Mouse (Mus musculus) retina, postnatal 7 days (tissue): Measurements from ENCODE around the gene Eno1.

Experiments used
- DNase-seq: peaks from one replicate; pipeline ENCODE4 v3.0.0-alpha.2; 2012; ENCODE audit warnings: low read depth, low spot score

Gene Eno1

DNA sequence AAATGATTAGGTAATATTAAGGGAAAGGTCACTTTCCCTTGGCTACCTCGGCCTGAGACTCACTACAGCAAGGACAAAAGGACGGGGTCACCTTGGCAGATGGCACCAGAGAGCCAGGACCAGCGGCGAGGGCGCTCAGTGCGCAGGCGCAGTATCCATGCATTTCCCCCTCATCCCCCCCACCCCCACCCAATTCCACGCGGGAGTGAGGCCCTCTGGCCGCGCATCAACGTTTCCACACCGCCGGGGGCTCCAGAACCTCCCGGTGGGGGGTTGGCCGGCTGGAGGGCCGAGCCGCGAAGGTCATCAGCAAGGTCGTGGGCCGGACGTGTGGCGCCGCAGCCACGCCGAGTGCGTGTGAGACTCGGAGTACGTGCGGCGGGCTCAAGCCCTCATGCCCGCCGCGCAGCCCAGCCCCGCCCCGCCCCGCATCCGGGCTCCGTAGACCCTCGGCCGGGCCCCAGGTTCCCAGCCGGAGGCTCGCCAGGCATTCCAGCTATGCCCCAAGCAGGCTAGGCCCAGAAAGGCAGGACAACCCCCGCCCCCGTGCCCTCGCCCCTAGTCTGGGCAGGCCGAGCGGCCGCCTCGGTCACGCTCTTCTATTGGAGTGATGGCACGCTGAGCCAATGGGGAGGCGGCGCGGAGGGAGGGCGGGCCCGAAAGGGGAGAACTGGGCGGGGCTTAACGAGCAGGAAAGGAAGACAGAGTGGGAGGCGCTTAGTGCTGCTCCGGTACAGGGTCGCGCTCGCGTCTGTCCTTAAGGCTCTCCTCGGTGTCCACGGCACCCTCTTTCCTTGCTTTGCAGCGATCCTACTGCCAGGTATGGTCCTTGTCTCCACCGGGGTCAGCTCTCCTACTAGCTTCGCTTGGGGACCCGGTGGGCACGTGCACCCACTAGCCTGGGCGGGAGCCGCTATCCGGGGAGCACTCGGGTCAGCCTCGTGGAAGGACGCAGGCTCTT, at the start of gene Eno1:
Gene Eno1, plus strand, starts transcription at position 201 of the 961 bp plus-strand sequence.
- peak; percentile 98 for DNase-seq

DNA sequence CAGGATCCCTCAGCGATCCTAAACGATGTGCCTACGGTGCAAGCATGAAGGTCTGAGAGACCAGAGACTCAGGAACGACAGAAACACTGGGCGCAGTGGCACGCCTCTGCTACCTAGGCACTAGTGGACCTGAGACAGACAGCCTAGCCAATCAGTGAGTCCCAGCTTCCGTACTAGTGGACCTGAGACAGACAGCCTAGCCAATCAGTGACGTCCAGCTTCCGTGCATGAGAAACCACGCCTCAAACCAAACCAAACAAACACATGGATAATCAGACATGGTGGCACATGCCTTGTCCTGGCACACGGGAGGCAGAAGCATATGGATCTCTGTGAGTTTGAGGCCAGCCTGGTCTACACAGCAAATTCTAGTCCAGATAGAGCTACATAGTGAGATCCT, 48.3 kb upstream of the Eno1 start:
- no peak for DNase-seq

DNA sequence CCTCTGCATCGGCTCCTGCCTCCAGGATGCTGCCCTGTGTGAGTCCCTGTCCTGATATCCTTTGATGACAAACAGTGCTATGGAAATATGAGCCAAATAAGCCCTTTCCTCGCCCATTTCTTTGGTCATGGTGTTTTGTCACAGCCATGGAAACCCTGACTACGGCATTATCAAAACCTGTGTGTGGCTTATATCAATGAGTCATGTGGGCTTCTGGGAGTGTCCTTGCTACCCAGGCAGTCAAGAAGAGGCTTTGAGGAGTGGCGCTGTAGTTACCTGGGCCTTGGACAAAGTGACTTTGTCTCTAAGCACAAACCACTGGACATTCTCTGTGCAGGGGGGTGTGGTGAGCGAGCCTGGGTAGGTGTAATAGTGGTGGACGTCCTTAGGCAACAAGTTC, 44.3 kb upstream of the Eno1 start:
- DNase-seq, result no peak

DNA sequence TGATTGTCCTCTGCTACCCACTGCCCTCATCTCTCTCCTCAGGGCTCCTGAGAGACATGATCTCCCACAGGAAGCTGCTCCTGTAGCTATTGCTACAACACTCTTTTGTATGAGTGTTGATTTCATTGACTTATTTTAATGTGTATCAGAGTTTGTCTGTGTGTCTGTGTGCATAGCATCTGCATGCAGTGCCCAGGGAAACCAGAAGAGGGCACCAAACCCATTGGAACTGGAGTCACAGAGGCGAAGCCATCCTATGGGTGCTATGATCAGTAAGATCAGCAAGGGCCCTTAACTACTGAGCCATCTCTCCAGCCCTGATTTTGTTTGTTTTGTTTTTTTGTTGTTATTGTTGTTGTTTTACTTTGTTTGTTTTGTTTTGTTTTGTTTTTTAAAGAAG, 42.6 kb upstream of the Eno1 start:
- peak; percentile 47 for DNase-seq

DNA sequence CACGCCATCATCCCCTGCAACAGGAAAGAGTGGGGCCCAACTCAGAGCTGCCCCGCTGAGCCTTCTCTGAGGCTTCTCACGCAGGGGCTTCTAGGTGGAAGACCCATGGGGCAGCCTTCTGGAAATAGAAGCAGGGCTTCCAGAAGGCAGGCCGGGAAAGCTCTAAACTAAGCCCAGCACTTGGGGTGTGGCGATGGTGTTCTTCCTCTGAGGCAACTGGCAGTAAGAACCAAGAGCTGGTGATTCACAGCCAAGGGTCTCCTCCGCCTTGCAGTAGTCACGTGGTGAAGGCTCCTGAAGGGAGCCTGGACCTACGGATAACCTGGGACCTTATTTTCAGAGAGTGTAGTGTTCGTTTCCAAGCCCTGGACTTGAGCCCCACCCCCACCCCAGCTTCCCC, 38.3 kb upstream of the Eno1 start:
- no peak for DNase-seq

DNA sequence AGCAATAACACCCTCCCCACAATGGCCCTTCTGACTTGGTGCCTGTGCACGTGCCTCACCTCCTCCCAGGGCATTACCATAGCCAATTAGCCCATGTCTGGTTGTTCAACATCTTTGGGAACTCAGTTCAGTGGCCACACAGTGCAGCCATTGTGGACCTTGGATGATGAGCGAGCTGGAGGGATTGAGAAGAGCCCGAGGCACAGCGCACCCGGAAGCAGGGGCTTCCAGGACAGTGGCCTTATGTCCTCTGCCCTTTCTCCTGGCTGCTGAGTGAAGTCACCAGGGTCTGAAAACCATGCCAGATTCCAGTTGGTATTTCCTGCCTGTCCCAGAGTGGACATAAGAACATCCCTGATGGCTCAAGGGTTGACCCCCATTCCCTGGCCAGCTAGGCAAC, 35.3 kb upstream of the Eno1 start, which contains the start of gene Car6:
Gene Car6, minus strand, starts transcription at position 101 of the 400 bp plus-strand sequence.
- DNase-seq, result no peak

DNA sequence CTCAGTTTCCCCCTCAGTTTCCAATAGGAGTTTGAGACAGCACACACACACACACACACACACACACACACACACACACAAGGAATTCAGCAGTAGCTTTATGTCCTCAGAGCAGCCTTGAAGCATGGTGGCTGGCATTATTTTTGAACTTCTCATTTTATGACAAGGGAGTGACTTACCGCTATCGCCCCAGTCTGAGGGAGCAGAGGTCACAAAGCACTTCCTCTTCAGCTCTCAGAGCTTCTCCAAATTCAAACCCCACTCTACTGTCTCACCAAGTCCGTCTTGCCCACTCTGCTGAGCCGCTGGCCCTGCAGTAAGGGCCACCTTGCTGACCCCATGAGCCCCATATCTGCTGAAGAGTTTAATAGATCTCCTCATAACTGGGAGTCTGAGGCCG, 33.8 kb upstream of the Eno1 start:
- DNase-seq, result no peak

DNA sequence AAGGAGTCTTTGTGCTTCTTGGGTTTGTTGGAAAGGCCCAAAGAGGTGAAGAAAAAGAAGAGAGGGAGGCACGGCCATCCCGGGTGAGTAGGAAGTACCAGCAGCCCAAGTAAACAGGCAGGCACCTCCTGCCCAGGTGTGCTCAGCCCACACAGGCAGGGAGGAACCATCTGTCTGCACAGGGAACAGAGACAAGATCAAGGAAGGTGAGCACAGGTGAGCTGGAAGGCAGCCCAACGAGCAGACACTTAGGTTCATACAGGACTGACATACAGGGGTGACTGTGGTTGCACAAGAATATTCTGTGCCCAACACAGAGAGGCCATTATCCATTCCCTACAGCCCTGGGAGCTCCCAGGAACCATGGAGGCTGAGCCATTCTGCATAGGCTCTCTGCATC, 31.6 kb upstream of the Eno1 start:
- no peak for DNase-seq

DNA sequence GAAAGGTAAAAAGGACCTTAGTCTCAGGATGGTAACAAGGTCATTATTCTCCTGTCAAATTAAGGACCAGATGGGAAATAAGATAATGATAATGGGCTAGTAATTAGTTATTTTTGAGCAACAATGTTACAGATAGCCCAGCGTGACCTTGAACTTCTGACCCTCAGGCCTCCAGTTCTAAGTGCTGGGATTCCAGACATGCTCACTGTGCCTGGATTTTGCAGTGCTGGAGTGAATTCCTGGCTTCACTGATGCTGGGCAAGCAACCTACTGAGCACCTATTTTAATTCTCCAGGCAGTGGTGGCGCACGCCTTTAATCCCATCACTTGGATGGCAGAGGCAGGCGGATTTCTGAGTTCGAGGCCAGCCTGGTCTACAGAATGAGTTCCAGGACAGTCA, 26.8 kb upstream of the Eno1 start:
- DNase-seq, result no peak

DNA sequence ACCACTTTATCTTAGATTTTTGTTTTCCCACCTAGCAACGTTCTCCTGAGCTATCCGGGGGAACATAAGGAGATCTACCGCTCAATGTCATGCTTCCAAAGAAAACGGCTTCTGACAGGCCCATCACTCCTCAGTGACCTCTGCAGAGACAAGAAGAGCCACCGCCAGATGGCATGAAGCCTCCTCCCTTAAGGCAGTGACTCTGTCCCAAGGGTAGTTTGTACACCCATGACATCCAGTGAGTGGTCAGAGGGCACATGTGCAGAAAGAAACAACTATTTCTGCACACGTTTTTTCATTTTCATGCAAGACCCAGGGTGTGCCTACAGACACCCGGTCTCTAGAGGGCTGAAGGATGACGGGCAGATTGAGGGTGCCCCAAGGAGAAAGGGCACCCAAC, 26.2 kb upstream of the Eno1 start:
- no peak for DNase-seq

DNA sequence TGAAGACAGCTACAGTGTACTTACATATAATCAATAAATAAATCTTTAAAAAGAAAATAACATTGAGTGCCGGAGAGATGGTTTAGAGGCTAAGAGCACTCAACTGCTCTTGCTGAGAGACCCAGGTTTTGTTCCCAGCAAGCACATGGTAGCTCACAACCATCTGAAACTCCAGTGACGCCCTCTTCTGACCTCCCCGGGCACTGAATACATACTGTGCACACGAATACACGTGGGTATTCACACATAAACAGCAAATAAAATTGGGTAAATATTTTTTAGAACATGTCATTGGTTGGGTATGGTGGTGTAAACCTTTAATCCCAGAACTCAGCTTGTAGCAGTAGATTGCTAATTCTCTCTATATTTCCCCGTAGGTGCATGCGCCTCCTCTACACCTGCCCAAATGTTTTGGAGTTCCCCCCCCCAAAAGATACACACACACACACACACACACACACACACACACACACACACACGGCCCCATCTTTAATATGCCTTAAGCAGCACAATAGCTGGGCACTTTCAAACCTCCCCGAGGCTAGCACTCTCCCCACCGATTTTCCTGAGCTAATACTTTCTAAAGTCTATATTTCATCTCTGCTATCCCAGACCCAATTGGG, 24.5 kb upstream of the Eno1 start:
- DNase-seq, result no peak

DNA sequence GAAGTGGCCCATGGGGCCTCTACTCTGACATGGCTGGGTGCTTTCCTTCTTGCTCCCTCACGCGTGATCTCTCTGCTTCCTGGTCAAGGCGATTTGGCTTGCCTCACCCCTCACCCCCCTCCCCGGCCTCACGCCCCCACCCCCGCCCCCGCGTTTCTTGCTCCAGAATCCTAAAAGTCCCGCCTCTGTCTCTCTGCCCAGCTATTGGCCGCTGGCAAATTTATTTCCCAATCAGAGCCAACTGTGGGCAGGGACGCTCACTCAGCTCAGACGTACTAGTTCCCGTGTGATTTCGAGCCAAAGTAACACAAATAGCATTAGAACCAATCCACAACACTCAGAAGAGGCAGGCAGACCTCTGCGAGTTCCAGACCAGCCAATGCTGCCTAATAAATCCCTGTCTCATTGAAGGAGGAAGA, 24.0 kb upstream of the Eno1 start:
- DNase-seq, result no peak

DNA sequence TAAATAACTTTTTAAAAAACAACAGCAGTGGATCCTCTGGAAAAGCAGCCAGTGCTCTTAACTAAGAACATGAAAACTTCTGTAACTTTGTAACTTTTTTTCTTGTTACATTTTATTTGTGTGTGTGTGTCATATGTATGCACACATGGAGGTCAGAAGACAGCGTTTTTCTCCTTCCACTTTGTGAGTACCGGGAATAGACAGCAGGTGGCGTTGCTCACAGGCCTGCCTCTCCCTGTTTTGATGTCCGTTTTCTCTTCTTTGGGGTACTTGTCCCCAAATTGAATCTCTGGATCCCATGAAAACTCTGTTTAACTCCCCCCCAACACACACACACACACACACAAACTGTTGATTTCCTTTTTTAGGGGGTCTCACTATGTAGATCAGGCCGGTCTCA, 22.6 kb upstream of the Eno1 start:
- DNase-seq, result no peak

DNA sequence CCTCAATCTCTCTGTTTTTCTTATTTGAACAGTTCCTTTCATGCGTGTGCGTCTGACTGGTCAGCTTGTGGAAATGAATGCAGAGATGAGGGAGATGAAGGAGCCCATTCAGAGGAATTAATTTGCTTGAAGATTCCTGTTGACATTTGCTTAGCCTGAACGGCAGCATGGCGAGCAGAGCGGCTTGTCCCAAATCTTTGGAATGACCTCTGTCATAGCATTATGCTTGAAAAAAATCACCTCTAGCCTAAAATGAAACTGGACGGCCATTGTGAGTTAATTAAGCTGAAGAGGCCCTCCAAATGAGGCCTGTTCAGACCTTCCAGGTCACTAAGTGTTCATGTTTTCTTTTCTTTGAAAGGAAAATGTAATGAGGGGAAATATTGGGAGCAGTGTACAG, 20.1 kb upstream of the Eno1 start:
- DNase-seq, result no peak

DNA sequence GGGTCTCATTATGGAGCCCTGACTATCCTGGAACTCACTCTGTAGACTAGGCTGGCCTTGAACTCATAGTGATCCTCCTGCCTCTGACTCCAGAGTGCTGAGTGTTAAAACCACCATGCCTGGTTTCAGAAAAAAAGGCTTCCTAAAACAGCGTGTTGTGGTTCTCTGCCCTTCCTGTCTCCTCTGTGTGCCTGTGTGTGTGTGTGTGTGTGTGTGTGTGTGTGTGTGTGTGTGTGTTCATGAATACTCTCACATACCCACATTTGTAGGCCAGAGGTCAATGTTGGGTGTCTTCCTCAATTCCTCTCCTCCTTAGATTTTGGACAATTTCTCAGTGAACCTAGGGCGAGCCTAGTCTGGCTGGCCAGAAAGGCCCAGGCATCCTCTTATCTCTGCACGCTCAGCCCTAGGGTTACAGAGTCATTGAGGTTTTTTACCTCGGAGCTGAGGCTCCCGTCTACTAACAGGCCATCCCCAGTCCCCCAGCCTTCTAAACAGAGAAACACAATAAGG, 19.4 kb upstream of the Eno1 start:
- no peak for DNase-seq

DNA sequence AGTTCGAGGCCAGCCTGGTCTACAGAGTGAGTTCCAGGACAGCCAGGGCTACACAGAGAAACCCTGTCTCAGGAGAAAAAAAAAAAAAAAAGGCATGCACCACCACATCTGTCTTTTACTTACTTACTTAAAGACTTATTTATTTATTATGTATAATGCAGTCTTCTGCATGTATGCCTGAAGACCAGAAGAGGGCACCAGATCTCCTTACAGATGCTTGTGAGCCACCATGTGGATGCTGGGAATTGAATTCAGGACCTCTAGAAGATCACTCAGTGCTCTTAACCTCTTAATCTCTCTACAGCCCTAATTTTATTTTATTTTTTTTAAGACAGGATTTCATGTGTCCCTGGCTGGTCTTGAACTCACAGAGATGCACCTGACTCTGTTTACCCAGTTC, 18.6 kb upstream of the Eno1 start:
- DNase-seq, result no peak

DNA sequence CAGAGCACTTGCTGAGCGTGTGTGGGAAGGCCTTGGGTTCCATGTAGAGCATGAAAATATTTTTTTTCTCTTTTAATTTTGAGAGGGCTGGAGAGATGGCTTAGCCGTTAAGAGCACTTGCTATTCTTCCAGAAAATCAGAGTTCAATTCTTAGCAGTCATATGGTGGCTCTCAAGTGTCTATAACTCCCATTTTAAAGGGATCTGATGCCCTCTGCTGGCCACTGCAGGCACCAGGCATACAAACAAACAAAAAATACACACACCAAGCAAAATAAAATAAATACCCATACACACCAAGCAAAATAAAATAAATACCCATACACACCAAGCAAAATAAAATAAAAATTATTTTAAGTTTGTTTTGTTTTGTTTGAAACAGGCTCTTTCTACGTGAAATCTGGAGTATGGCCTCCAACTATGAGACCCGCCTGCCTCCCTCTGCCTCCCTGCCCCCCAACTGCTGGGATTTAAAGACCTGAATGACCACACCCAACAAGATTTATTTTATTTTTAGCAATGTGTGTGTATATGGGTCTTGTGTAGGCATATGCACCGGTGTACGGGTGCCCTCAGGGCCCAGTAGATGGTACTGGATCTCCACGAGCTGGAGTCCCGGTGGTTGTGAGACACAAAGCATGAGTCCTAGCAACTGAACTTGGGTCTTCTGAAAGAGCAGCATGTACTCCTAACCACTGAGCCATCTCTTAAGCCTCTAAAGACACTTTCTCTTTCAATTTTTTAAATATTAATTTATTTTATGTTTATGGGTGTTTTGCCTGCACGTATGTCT, 16.8 kb upstream of the Eno1 start:
- no peak for DNase-seq

DNA sequence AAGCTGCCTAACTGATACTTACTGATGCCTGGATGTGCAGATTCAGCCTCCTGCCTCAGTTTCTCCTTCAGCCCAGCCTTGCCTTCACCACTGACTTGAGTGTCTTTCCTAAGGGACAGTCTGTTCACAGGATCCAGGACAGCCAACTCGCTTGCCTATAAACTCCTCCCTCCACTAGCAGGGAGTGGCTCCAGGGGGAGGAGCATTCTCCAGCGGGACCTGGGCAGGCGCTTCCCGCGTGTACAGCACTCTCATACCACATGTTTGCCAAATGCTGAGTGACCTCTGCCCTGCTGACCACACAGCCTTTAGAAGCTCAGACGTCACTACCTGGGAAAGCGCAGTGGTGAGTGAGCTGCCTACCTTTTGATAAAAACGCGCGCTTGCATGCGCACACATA, 15.9 kb upstream of the Eno1 start:
- no peak for DNase-seq

DNA sequence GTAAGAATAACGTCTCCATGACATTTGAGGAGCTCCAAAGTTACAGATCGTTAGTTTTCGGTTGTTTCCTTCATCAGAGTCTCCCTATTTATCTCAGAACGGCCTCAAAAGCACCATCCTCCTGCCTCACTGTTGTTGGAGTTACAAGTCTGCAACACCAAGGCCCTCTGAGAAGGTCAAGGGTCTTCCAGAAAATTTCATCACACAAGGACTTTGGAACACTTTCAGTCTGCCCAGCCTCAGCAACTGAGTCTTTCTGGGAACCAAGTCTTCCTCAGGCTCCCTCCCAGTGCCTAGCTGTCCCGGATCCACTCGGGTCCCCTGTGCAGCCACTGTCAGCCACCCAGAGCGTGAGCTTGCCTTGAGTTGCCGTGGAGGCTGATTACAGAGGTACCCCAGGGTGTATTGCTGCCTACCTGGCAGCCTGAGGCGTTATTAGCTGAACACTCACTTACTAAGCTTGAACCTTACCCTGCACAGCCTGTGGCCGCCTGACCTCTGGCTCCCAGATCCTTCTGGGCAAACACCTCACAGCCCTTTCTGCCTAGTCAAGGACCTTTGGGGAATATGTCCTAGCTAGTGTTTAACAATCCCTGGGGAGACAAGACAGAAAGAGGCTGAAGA, 15.4 kb upstream of the Eno1 start:
- DNase-seq, result no peak

DNA sequence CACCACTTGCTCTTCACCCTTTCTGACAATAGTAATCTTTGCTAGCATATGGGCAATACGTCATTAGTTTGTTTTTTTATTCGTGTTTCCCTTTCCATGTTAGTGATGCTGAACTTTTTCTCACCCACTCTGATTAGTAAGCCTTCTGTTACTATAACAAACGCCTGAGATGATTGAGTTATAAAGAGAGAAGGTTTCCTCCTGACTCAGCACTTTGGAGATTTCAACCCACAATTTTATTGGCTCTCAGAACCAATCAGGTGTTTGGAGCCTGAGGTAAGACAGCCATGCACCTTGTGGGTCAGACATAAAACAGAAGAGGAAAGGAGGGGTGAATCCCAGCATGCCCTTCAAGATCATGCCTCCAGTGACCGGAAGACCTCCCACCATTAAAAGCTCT, 12.7 kb upstream of the Eno1 start:
- no peak for DNase-seq

DNA sequence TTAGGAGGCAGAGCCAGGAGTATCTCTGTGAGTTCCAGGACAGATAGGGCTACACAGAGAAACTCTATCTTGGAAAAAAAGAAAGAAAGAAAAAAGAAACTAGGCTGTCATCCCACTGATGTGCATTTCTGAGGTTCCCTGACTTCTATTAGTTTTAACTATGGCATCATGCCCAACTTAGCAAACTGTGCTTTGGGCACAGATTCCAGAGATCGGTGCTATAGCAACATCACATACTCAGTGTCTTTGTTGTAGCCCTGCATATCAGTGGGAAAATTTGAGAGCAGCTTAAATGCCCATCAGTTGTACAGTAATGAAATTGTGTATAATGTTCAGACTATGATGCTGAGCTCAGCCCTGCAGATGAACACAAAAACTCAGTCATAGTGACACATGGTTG, 10.8 kb upstream of the Eno1 start:
- DNase-seq, result no peak
